Mouse (Mus musculus) lung, adult 2 months (tissue): Measurements from ENCODE around the gene Pde4dip.

ENCODE experiments used
- CTCF ChIP-seq: fragments of 200-500 bp; IDR thresholded peaks from 2 replicates; pipeline ENCODE4 v1.5.1; 2011; ENCODE audit warnings: mild to moderate bottlenecking, low read length, control low read depth; ENCODE audit not compliant: insufficient read depth
- POLR2A ChIP-seq: fragments of 200-500 bp; IDR thresholded peaks from 2 replicates; pipeline ENCODE4 v1.6.1; 2011; ENCODE audit warnings: low read depth, mild to moderate bottlenecking, control low read depth, low read length, borderline replicate concordance; ENCODE audit errors: extremely low read depth

DNA sequence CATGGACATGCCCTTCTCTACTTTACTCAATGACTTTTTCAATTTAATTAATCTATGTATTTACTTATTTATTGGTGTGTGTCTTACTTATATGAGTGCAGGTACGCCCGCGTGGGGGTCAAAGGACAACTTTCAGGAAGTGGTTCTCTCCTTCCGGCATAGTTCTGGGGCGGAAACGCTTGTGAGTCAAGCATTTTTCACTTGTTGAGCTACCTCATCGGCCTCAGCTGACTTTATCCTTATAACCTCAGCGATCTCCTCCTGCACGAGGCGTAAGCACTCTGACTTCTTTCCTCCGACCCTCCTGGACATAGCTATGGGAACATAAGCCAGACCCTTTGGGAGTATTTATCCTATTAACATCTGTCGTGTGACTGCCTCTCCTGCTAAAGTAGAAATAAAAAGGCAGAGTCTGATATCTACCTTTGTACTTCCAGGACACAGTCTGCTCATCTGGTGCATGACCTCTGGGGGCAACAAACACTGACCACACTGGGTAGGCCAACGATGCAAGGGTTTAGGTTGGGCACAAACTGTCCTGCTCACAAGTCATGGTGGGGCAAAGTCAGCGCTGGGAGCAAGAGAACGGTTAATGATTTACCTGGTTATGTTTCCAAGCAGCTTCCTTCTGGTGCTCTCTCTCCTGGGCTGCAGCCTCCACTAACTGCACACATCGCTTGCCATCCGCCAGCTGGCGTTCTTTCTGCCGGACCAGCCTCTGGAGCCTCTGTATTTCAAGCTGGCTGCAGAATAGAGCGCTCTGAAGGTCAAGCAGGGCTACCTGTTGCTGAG lies 132.0 kb downstream of the Pde4dip start:
- no peak for TF ChIP-seq POLR2A
- no peak for TF ChIP-seq CTCF
